Mouse (Mus musculus): ENCODE measurements at regions not wholly inside any gene's neighbourhood (a gene's known extent, or its start where the extent isn't known, plus 50 kb on each side); places are given as distances from the start of the nearest gene placed in this dataset.

DNA sequence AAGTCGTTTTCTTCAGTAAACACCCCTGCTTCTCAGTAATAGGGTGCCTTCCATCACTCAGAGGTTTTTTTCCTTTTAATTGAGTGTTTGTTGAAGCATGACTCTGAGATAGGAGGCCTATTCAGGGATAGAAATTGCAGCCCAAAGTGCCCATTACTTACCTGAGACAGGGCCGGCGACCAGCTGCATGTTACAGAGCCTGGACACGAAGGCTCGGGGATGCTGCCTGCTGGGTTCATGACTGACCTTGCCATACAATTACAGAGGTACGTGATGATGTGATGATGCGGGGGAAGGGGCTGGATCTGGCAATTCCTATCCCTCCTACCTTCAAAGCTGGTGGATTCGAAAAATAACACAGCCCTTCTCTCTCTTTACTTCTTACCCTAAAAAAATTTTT lies 146.7 kb downstream of the Rwdd3 start:
- TF ChIP-seq POLR2A (IDR thresholded peaks at IDR 0.05; ENCODE audit: borderline replicate concordance, extremely low read depth, insufficient read depth, insufficient read length, poor library complexity, severe bottlenecking) (no peak), CTCF (IDR thresholded peaks at IDR 0.05; ENCODE audit: borderline replicate concordance, extremely low read depth, insufficient read depth, insufficient read length) (no peak)
